Mouse (Mus musculus) olfactory bulb, adult 2 months (tissue): ENCODE measurements around the gene Atp6v0e2. TPM values are rescaled to one million over a fixed set of nuclear protein-coding genes. Genes with fewer than 3 reads are reported as not detected.

ENCODE experiments used
- H3K27ac ChIP-seq: fragments of 200-500 bp; 2 replicates; pipeline ENCODE4 v1.5.1; 2012; ENCODE audit warnings: low read depth, low read length; ENCODE audit not compliant: insufficient read depth
- H3K4me1 ChIP-seq: fragments of 200-500 bp; 2 replicates; pipeline ENCODE4 v1.6.1; 2012; ENCODE audit warnings: low read length; ENCODE audit not compliant: control insufficient read depth, insufficient read depth
- H3K4me3 ChIP-seq: fragments of 200-500 bp; 2 replicates; pipeline ENCODE4 v1.5.1; 2012; ENCODE audit warnings: mild to moderate bottlenecking, low read depth, low read length, moderate library complexity; ENCODE audit not compliant: insufficient read depth
- CTCF ChIP-seq: fragments of 200-500 bp; IDR thresholded peaks from 2 replicates; pipeline ENCODE4 v1.5.1; 2012; ENCODE audit warnings: low read depth, mild to moderate bottlenecking, low read length, moderate library complexity; ENCODE audit not compliant: insufficient read depth
- POLR2A ChIP-seq: fragments of 200-500 bp; IDR thresholded peaks from 2 replicates; pipeline ENCODE4 v1.6.1; 2012; ENCODE audit warnings: mild to moderate bottlenecking, low read depth, low read length, moderate library complexity; ENCODE audit not compliant: insufficient read depth
- WGBS: fragments of 180-500 bp; shearing (Covaris S2); methylation state at CpG from one replicate; pipeline ENCODE4 v1.1.7; 2018; 5-methylcytosine and 5-hydroxymethylcytosine counted together
- polyA plus RNA-seq: library from polyadenylated mRNA; stranded (reverse); fragments of >200 nt; gene quantifications from 2 replicates; pipeline ENCODE4 v1.2.4, GENCODE M21; 2012; ENCODE audit warnings: low replicate concordance; ENCODE audit not compliant: missing spikeins, insufficient read depth, insufficient read length

The Atp6v0e2 gene
- polyA plus RNA-seq, 1 experiment = not detected

DNA sequence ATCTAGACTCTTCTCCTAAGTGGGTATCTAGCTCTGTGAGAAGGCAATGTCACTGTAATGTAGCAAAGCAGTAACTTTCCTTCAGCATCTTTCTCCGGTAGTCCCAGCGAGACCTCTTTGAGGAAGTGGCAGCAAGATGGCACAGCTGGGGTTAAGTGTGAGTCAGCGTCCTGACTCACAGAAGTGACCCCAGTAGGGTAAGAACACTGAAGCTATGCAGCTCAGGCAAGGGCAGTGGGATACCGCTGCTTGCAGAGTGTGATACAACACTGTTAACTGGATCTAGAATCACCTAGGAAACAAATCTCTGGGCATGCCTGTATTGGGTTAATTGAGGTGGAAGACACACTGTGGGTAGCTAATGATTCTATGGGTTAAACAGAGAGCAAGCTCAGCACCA is 1.3 kb upstream of the Atp6v0e2 start:
- WGBS = 69% methylated on average over 4 of the region's 4 CpGs
- Histone ChIP-seq H3K27ac (no peak overlapping the region), H3K4me1 (peaks cover 12% of the 10 kb centered on the region), H3K4me3 (no peak overlapping the region)
- TF ChIP-seq CTCF = no peak
- no peak for TF ChIP-seq POLR2A

DNA sequence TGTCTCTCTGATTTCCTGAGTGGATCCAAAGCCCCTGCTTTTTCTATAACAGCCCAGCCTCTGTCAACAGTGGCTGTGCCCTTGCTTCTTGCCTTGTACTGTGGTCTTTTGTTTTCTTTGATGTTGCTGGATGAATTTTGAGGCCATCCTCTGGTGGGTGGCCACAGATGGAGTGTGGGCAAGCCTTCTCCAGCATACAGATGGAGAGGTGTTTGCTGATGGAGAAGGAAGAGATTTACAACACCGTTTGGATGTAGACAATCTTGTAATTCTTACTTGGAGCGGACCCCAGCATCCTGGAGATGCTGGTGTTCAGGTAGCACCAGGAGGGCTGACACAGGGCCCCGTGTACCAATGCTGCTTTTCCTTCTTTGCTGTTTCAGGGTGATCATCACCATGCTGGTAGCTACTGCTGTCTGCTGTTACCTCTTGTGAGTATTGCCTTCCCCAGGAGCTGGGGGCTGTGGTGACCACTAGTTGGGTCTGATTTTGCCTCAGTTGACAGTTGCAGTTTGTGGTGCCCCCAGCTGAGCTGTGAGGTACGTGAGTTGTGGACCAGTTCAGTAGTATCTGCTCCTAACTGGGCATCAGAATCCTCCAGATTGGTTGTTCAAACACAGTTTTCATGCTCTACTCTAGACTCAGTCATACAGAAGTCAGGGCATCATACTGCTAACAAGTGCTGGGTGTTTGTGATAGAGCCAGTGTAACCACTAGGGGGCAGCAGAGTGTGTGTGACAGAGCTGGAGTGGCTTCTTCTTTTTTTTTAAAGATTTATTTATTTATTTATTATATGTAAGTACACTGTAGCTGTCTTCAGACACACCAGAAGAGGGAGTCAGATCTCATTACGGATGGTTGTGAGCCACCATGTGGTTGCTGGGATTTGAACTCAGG is 1.7 kb downstream of the Atp6v0e2 start:
- TF ChIP-seq POLR2A = no peak
- TF ChIP-seq CTCF = no peak
- Histone ChIP-seq H3K4me3 (no peak overlapping the region), H3K27ac (no peak overlapping the region), H3K4me1 (peaks cover 12% of the 10 kb centered on the region)
- 64% methylated on average over 5 of the region's 5 CpGs for WGBS

DNA sequence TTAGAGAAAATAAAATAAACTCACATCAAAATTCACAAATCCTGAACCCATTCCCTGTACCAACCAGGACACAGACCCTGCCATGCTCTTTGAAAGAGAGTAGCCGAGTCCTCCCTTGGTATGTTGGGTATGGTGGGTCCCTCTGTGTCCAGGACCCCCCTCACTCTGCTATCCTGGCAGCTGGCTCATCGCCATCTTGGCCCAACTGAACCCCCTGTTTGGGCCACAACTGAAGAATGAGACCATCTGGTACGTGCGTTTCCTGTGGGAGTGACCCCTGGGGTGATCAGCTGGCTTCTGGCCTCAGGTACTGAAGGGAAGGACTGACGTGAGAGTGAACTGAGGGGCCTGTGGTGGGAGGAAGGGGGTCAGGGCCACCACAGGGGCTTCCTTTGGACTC is 2.4 kb downstream of the Atp6v0e2 start:
- WGBS = 58% methylated on average over 5 of the region's 5 CpGs
- no peak overlapping the region for H3K27ac ChIP-seq
- no peak for TF ChIP-seq POLR2A
- no peak for TF ChIP-seq CTCF
- H3K4me1 ChIP-seq = peaks cover 12% of the 10 kb centered on the region
- H3K4me3 ChIP-seq = no peak overlapping the region

DNA sequence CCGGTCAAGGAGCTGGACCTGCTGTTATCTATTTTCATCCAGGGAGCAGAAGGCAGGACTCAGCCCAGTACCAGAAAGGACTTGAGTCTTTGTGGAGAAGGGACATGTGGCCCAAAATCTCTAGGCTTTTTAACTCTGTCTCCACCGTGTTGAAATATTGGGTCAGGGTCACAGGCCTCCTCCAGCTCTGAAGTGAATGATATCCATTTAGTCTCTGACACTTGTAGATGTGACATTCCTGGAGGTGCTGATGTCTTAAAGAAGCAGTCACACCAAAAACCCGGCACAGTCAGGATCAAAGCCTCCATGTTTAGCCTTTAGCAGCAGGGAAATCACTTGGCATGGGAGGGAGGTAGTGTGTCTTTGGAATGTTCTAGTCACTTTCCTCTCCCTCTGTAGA is 3.3 kb downstream of the Atp6v0e2 start:
- Histone ChIP-seq H3K4me3 (no peak overlapping the region), H3K27ac (no peak overlapping the region), H3K4me1 (peaks cover 12% of the 10 kb centered on the region)
- WGBS = 77% methylated on average over 3 of the region's 3 CpGs
- TF ChIP-seq CTCF (no peak), POLR2A (no peak)

DNA sequence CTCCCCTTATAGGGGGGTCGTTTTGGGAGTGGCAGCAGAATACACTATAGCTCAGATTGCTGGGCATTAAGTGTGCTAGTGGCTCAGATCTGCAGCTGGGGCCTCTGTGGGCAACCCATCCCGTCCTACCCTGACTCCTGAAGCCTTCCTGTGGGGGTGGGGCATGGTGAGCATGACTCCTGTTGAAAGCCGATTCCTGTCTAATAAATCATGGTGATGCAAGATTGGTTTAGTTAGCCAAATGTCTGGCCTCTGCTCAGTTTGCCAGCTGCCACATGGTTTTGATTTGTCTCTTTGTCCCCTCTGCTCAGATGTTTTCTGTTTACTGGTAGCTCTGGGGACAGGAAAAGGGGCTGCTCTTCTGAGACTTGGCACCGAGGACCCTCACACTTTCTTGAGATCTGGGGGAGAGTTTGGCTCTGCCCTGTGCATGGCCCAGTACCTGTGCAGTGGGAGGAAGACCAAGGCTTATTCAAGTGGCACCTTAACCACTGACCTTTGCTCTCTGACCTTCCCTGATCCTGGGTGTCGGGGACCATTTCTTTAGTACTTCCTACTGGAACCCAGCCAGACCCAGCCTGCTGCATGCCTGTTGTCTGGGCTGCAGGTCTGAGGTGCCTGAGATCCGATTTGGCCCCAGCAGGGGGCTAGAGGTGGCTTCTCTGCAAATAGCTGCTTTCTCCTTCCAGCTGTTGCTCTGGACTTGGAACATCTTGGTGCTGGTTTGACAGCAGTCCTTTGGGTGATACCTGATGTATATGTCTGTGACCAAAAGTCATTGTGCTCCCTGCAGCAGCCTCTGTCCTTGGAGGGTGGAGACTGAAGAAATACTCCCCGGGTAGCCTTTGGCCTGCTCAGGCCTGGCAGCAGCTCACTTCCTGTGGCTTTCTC is 4.4 kb downstream of the Atp6v0e2 start:
- H3K27ac ChIP-seq = no peak overlapping the region
- H3K4me1 ChIP-seq = peaks cover 11% of the 10 kb centered on the region
- WGBS = 65% methylated on average over 7 of the region's 7 CpGs
- no peak for TF ChIP-seq CTCF
- no peak for TF ChIP-seq POLR2A
- H3K4me3 ChIP-seq = no peak overlapping the region

DNA sequence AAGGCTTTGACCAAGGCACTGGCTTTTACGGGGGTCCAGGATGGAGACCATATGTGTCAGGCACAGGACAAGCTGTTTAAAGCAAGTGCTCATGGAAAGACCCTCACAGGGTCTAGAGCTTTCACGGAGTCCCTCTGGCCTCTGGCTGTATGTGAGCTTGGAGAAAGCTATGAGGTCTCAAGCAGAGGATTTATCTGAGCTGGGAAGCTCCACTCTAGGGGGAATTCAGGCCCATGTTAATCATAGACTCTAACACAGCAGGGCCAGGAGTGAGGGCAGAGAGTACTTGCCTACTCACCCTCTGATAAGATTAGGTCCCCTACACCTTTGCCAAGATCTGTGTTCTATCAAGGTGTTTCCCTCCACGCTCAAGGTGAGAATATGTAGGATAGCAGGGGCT is 5.2 kb downstream of the Atp6v0e2 start:
- H3K4me1 ChIP-seq = peaks cover 8% of the 10 kb centered on the region
- 86% methylated on average over 3 of the region's 3 CpGs for WGBS
- no peak for TF ChIP-seq CTCF
- TF ChIP-seq POLR2A = no peak
- no peak overlapping the region for H3K27ac ChIP-seq
- H3K4me3 ChIP-seq = no peak overlapping the region

DNA sequence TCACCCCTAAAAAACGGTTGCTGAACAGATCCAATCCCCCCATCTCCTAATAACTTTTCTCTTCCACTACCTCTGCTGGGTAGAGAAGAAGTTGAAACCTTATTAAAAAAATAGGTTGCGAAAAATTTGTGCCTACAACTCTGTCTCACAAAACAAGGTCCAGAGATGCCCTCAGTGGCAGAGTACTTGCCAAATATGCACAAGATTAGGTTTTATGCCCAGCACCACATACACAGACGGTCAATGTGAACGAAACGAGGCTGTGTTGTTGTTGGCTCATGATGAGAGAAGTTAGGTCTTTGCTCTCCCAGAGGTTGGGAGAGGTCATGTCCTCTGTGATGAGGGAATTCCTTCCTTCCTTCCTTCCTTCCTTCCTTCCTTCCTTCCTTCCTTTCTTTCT is 7.8 kb downstream of the Atp6v0e2 start:
- 63% methylated on average over 5 of the region's 5 CpGs for WGBS
- no peak for TF ChIP-seq CTCF
- no peak for TF ChIP-seq POLR2A

DNA sequence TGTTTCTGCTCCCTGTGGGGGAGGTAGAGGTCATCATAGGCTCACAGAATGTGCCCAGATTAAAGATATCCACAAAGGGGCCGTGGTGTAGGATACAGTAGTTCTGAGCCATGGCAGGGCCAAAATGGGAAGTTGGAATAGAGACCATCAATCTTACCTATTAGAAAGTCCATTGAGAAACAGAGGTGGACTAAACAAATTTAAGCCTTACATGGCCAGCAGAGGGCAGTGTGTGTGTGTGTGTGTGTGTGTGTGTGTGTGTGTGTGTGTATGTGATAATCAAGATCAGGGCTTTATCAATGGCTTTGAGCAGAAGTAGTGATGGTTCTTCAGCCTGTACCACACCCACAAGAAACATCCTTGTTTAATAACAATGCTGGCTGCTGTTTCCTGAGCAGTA is 8.9 kb downstream of the Atp6v0e2 start:
- H3K27ac ChIP-seq = no peak overlapping the region
- TF ChIP-seq CTCF = no peak
- TF ChIP-seq POLR2A = no peak
- 0 out of 2 replicates have a peak, but pooled peaks cover 2% of the 10 kb centered on the region for H3K4me1 ChIP-seq
- WGBS = 61% methylated on average over 1 of the region's 1 CpGs
- H3K4me3 ChIP-seq = no peak overlapping the region

More for the DNA sequence above, 7.8 kb downstream of the Atp6v0e2 start:
- Histone ChIP-seq H3K4me3 (no peak overlapping the region), H3K4me1 (0 out of 2 replicates have a peak, but pooled peaks cover 2% of the 10 kb centered on the region), H3K27ac (no peak overlapping the region)

DNA sequence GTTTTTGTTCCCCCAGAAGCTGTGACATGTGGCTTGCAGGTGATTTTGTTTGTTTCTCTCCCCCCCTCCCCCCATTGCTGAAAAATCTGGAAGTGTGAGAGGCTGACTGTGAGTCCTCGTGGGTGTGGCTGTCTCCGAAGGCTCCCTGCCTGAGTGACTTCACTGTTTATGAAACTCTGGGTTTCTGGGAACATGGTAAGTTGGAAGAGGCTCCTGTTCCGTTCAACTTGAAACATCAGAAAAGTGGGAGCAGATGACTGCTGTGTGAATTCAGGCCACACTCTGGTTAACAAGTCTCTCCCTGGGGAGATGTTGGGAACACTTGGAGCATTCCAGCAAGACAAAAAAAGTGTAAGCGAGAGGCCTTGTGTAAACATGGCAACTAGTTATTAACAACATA is 9.4 kb downstream of the Atp6v0e2 start:
- no peak for TF ChIP-seq POLR2A
- TF ChIP-seq CTCF = no peak
- H3K4me1 ChIP-seq = 0 out of 2 replicates have a peak, but pooled peaks cover 2% of the 10 kb centered on the region
- WGBS = 43% methylated on average over 4 of the region's 4 CpGs
- no peak overlapping the region for H3K4me3 ChIP-seq
- H3K27ac ChIP-seq = no peak overlapping the region
